Mouse (Mus musculus): ENCODE measurements at regions not wholly inside any gene's neighbourhood (a gene's known extent, or its start where the extent isn't known, plus 50 kb on each side); places are given as distances from the start of the nearest gene placed in this dataset.

- TF ChIP-seq CTCF (IDR thresholded peaks at IDR 0.05; ENCODE audit: insufficient read depth, low read length) (no peak), POLR2A (IDR thresholded peaks at IDR 0.05; ENCODE audit: borderline replicate concordance, extremely low read depth, low read depth, low read length) (no peak)
Observed at GRCm38 (mm10) chr12:7774127-7774526, 203.3 kb upstream of the Apob start.
